Mouse (Mus musculus) cerebellum, adult 11-12 months (tissue): ENCODE measurements around the gene Sema4d.

Experiments used
- DNase-seq: peaks from one replicate; pipeline ENCODE4 v3.0.0; 2022

Gene Sema4d

DNA sequence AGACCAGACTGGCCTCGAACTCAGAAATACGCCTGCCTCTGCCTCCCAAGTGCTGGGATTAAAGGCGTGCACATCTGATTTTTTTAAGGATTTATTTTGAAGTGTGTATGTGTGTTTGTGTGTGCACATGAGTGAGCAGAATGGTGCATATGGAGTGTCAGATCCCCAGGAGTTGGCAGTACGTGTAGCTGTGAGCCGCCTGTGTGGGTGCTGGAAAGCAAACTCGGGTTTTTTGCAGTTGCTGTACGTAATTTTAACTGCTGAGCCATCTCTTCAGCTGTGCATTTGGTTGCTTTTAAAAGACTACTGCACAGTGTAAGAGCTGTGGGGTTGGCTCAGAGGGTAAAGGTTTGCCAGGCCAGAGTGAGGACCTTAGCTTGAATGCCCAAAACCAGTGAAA, 134.0 kb downstream of the Sema4d start:
- DNase-seq: no peak

DNA sequence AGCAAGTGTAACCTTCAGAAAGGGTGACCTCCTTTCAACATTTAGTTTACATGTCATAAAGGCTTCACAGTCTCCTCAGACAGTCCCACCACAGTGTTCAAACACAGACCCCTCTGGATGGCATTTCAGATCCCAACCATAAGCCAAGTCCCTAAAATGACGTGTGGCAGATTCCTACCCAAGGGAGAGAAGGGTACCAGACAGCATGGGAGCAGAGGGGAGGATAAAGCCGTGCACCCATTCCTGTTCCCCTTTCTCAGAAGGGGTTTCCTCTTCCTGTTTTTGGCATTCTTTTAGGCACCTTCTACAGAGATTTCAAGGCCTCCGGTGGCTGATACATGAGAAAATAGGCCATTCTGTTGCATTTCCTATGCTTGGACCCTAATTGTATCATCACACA, 135.5 kb downstream of the Sema4d start:
- DNase-seq: no peak

DNA sequence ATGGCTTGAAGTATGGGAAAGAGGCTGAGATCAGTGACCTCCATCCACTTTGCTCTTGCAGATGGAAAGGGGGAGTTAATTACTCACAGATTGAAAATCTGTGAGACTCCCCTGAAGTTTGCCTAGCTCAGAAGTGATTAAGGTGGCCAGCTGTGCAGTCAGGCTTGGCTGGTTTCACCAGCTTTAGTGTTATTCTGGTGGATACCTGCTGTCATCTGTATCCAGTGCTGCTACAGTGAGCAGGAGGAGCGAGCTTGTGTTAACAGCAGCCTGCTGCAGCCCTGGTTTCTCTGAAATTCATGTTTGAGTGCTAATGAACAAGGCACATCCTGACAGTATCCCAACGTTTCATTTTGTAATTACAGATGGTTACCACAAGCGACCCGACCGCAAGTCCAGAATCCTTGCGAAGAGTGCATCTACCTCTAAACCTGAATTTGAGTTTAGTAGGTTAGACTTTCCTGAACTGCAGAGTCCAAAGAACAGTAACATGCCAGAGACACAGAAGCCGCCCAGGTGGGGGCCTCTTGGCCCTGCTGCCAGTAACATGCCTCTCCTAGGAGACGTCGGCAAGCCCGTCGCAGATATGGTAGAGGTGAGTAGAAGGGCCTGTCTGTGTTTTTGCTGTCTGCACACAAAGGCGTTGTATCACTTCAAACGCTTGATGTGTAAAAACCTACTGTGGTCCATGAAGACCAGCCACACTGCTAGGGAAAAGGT, 136.9 kb downstream of the Sema4d start:
- no peak for DNase-seq

DNA sequence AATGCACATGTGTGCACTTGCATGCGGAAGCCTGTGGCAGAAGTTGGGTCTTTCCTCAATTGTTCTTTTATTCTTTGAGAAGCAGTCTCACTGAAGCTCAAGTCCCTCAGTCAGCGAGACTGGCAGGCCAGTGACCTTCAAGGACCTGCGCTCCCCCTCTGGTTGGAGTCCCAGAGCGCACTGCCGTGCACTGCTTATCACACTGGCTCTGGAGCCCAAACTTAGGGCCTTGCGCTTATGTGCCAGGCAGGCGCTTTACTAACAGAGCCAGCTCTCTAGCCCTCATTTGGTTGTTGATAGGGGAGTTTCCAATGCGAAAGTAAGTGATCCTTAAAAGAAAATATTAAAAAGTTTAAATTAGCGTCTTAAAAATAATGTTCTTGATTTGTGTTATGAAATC, 139.6 kb downstream of the Sema4d start:
- DNase-seq: no peak

DNA sequence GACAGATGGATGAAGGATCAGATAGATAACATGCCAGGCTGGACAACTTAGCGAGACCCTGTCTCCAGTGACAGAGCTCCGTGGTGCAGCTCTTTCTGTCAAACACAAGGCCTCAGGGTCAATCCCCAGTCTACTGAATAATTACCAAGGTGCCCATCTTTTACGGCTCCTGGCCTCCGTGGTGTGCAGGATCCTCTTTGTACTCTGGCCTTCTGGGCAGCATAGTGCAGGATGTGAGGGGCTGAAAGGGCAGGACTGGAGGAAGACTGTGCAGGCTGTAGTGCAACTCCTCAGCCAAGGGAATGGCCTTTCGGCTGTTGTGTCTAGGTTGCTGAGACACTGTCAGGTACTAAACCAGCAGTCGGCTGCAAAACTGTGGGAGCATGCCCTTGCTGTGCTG, 140.4 kb downstream of the Sema4d start:
- DNase-seq: no peak

DNA sequence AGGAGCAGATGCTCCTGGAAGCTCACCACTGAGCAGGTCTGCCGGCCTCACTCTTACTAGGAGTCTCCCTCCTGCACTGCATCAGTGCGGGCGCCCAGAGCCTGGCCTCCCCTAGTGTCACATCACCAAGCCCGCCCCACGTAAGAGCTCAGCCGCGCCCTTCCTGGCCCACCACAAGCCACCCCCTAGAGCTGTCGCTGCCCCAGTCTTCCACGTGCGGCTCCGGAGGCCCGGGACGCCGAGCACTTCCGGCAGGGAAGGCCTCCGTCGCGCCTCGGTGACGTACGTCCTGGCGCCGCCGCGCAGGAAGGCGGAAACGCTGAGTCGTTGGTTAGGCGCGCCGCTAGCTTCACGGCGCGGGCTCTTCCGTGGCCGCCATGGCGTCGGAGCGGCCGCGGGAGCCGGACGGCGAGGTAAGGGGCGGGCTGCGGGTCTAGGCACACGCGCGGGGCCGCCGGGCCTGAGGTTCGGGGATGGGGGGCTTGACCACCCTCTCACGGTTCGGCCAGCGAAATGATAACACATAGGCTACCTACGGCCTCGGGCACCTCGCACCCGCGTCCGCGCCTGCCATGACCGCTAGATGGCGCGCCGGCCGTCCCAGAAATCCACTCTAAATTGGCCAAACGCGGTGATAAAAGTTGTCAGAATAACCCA, 142.0 kb downstream of the Sema4d start, which contains the start of gene Secisbp2:
Secisbp2 (plus strand) TSS at position 290 of the 657 bp plus-strand sequence.
- peak; percentile 93 for DNase-seq

DNA sequence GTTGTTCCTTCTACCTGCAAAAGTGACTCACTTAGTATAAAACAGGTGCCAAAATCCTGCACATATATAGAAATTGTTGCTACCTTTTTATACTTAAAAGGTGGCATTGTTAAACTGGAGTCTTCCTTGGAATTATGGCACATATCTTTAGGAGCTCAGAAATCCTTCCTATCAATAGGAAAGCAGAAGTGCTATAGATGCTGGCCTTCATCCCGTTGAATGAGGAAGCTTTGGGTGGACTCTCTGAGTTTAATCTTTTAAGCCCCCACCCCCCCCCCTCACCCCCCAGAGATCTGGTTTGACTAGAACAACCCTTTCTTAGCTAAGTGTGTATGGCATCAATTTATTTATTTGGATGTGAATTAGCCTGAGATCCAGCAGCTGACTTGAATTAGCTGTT, 143.8 kb downstream of the Sema4d start:
- DNase-seq: no peak

DNA sequence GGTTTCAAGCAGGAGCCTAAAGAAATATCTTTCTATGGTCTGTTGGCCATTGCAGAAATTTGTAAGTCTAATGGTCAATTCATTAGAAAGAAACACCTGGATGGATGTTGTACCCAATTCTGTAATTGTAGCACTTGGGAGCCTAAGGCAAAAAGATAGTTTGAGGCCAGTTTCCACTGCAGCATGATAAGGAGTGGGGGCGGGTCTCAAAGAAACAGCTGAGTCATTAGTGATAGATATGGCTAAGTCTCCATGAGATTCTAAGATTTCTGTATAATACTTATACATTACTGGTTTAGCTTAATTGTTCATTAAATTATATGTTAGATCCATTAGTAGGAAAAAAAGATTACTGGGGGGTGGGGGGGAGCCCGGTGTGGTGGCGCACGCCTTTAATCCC, 145.3 kb downstream of the Sema4d start:
- DNase-seq: no peak

DNA sequence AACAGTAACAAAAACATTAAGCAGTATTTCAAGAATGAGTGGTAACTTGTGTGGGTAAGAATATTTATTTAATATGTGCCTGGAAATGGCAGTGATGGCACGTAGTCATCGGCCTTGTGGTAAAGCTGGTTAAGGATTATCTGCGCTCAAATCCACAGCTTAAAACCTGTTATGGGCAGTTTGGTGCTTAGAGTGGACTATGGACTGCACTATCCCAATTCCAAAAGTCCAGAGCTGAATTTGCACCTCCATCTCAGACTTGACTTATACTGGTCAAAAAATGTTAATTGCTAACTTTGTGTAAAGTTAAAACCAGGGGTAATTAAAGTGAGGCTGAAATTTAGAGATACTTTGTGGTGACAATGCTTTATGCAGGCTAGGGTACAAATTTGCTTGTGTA, 145.8 kb downstream of the Sema4d start:
- no peak for DNase-seq

DNA sequence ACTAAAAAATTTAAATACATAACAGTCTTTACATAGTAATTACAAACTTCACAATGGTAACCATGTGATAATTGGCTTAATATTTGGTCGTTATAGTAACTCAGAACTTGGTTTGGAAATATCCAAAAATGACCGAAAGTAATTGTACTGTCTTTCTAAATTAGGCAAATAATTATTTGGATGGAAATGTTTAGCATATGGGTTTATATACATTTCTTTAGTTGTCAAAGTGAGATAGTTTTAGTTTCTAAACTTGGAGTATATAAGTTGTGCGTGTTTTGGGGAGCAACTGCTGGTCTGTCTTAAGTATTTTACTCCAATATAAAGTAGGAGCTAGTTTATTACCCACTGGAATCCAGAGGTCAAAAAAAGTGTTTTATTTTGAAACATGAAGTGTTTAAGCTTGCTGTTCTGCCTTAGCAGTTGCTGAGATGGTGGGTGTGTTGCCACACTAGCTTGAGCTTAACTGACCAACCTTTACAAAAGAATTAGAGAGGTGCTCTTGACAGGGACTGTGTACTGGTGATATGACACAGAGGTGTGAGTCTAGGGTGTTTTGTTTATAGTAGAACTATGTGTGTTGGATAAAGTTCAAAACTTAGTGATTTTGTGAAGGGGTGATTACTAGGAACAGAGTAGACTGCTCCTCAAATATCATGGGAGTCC, 147.1 kb downstream of the Sema4d start:
- no peak for DNase-seq

DNA sequence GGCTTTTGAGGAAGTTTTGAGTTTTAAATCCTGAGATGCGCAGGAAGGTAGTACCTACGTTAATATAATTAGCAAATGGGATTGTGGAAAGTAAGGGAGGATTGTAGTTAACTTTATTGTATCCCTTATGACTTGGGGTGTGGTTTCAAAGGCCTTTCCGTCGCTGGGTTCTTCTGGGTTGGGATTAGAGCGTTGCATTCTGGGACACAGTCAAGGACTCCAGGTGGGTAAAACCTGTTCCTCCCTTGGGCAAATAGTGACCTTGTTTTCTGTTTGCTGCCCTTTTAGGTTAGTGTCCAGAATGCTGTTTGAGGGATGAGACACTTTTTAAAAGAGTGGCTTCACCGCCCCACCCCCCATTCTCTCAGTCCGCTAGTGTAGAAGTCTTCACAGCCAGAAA, 147.7 kb downstream of the Sema4d start:
- DNase-seq: no peak

DNA sequence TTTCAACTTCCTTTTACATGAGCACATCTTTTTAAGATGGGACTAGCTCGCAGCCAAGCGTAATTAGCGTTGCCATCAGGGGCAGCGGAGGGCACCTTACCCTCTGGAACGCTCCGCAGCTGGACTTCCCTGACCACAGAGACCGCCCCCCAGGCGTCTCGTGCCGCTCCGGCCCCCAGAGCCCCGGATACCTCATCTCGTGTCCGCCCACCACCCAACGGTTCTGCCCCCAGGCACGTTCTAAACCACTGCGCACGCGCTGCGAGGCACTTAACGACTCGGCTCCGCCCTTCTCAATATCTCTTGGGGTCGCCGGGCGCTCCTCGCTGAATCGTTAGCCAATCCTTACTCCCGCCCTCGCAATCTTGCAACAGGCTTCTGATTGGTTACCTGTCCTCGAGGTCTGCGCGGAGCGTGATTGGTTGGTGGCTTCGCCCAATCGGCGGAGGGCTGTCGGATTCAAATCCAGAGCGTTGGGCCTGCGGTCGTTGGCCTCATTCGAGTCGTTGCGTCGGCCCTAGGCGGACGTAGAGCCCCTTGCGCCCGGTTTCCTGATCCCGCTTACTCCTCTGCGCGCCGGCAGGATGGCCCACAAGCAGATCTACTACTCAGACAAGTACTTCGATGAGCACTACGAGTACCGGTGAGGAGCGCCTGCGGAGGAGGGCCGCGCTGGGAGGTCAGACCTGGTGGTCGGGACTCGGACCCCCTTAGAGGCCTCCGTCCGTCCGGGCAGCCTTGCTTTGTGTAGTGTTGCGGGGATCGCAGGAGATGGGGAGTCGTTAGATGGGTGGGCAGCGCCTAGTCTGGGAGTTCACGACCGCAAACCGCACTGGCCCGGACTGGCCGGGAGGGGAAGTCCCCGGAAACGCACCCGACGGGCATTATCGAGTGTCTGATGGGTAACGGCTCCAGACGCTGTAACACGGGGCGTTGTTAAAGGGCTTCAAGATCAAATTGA, 148.4 kb downstream of the Sema4d start, which contains the start of gene Cks2:
Cks2 (plus strand) TSS at position 404 of the 961 bp plus-strand sequence.
- DNase-seq: peak; percentile 96

DNA sequence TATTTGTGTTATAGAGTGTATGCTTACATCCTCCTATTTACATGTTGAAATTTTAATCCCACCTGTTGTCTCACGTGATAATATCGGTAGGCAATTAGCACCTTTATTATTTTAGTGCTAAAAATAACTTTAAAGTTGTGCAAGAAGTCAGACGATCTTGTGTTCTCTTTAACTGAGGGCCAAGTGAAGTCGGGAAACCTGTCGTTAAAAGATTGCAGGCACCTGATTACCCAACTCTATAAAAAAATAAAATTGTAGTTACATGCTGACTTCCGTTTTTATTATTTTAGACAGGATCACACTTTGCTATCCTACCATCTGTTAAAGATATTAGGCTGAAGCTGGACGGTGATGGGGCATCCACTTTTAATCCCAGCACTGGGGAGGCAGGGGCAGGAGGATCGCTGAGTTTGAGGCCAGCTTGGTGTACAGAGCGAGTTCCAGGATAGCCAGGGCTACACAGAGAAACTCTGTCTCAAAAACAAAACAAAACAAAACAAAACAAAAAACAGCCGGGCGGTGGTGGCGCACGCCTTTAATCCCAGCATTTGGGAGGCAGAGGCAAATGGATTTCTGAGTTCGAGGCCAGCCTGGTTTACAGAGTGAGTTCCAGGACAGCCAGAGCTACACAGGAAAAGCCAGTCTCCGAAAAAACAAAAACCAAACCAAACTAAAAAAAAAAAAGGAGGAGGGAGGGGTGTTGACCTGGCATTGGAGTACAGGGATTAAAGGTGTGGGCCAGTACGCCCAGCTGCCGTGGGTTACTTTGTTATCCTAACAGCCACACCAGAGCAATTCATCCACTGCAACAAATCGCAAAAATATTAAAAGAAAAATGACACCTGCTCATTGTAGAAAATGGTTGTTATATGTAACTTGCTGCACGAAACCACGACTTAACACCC, 149.4 kb downstream of the Sema4d start:
- DNase-seq: no peak

DNA sequence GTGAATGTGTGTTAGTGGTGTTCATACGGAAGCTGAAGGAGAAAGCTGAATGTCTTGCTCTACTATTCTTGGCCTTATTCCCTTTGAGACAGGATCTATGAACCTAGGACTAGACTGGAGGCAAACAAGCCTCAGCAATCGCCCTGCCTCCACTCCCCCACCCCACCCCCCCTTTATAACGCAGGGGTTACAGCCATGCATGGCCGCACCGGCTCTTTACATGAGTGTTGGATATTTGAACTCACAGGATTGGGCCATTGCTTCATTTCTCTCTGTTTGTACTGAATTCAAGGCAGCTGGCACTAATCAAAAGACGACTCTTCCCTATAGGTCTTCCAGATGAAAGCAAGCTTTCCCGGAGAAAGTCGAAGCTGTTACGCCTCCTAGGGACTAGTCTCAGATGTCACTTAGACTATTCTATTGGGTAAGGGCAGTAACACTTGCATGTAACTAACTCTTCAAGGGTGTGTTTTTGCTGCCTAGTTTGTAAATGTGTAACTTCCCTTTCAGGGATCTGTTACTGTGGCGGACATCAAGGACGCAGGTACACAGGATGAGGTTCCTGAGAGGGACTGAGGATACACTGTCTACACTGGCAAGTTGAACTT, 151.3 kb downstream of the Sema4d start:
- DNase-seq: no peak

DNA sequence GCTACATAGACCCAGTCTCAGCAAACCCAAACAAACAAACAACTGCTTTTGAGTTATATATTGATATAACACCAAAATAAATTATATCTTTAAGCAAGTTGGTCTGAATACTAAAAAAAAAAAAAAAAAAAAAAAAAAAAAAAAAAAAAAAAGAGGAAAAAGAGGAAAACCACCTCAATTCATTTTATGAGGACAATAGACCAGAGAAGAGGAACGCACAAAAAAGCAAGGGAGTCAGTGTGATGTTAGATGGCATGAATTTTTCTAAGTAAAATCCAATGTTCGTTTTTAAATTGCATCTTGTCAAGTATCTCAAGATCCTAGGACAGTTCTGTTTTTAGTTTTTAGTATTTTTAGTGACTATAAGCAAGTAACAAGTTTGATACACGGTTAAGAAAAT, 152.1 kb downstream of the Sema4d start:
- DNase-seq: no peak

DNA sequence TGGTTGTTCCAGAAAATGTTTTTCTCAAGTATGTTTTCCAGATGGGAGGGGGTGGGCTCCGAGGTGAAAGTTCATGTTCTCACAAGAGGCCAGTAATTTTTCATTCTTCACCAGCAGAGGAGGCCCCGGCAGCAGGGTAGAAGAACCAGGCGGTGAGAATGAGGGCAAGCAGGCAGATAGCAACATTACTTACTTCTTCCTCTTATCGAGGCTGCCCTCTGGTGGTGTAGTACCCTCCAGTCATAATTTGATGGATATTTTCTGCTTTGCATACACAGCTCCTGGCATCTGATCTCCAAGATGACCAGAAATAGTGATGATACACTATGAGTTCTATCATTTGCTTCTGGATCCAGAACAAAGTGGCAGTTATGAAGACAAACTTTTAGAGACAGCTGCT, 154.6 kb downstream of the Sema4d start:
- DNase-seq: no peak
